Mouse (Mus musculus) liver, adult 2 months (tissue): ENCODE results near the gene Rasal1. TPM values are rescaled to one million over a fixed set of nuclear protein-coding genes. Genes with fewer than 3 reads are reported as not detected.

Experiments used
- DNase-seq: peaks from one replicate; pipeline ENCODE4 v3.0.0-alpha.2; 2011; ENCODE audit warnings: low read depth, low spot score; ENCODE audit errors: extremely low read depth
- H3K27ac ChIP-seq: fragments of 200-500 bp; replicated peaks from 2 replicates; pipeline ENCODE4 v1.5.1; 2012; ENCODE audit warnings: low read depth, mild to moderate bottlenecking, control low read depth, inconsistent platforms, low read length; ENCODE audit not compliant: insufficient read depth
- H3K27me3 ChIP-seq: fragments of 200-500 bp; 2 replicates; pipeline ENCODE4 v1.6.1; 2012; ENCODE audit warnings: mild to moderate bottlenecking, moderate library complexity, low read length, inconsistent platforms; ENCODE audit not compliant: control insufficient read depth, insufficient read depth
- H3K36me3 ChIP-seq: fragments of 200-500 bp; 2 replicates; pipeline ENCODE4 v1.6.1; 2012; ENCODE audit warnings: low read length, inconsistent platforms; ENCODE audit not compliant: control insufficient read depth, insufficient read depth
- H3K4me1 ChIP-seq: fragments of 200-500 bp; 2 replicates; pipeline ENCODE4 v1.6.1; 2011; ENCODE audit warnings: low read length; ENCODE audit not compliant: control insufficient read depth, insufficient read depth
- H3K4me3 ChIP-seq: fragments of 200-500 bp; 2 replicates; pipeline ENCODE4 v1.5.1; 2011; ENCODE audit warnings: low read depth, mild to moderate bottlenecking, control low read depth, low read length, moderate library complexity; ENCODE audit not compliant: insufficient read depth
- H3K79me2 ChIP-seq: fragments of 200-500 bp; 2 replicates; pipeline ENCODE4 v1.6.1; 2012; ENCODE audit warnings: inconsistent platforms, mild to moderate bottlenecking, low read length, moderate library complexity; ENCODE audit not compliant: control insufficient read depth, insufficient read depth
- H3K9ac ChIP-seq: fragments of 200-500 bp; 2 replicates; pipeline ENCODE4 v1.6.1; 2012; ENCODE audit warnings: low read depth, mild to moderate bottlenecking, control low read depth, inconsistent platforms, low read length
- CTCF ChIP-seq: fragments of 200-500 bp; IDR thresholded peaks from 2 replicates; pipeline ENCODE4 v1.5.1; 2011; ENCODE audit warnings: low read depth, low read length, control low read depth
- POLR2A ChIP-seq: fragments of 200-500 bp; IDR thresholded peaks from 2 replicates; pipeline ENCODE4 v1.6.1; 2011; ENCODE audit warnings: low read length, control low read depth; ENCODE audit not compliant: insufficient read depth; ENCODE audit errors: extremely low read depth
- WGBS: fragments of 180-500 bp; shearing (Covaris S2); methylation state at CpG from one replicate; pipeline ENCODE4 v1.1.7; 2018; 5-methylcytosine and 5-hydroxymethylcytosine counted together
- polyA plus RNA-seq: library from polyadenylated mRNA; depleted of rRNA; stranded (reverse); fragments of >200 nt; gene quantifications from 2 replicates; pipeline ENCODE4 v1.2.3, GENCODE M21; 2012
- total RNA-seq: library from RNA; depleted of rRNA; stranded (reverse); fragments of >200 nt; gene quantifications from 2 replicates; pipeline ENCODE4 v1.2.3, GENCODE M21; 2014

The Rasal1 gene
- total and polyA plus RNA-seq, 2 experiments: 0.09 to 0.95 TPM

DNA sequence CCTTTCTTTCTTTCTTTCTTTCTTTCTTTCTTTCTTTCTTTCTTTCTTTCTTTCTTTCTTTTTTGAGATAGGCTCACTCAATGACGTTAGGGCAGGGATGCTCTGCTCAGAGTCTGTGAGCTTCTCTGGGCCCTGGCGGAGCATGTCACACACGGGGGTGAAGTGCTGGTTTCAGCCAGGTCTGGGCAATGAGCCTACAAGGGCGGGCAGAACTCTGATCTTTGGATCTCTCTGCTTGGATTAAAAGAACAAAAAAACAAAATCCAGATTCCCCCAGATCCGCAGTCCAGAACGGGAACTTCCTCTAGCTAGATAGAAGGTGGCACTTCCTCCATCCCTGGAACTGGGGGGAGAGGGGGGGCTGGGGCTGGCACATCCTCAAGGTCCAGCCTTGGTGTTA, 2.8 kb upstream of the Rasal1 start:
- 8% methylated on average over 6 of the region's 6 CpGs for WGBS
- H3K27me3 ChIP-seq: peaks cover 4% of the 10 kb centered on the region
- DNase-seq: peak; percentile 67

DNA sequence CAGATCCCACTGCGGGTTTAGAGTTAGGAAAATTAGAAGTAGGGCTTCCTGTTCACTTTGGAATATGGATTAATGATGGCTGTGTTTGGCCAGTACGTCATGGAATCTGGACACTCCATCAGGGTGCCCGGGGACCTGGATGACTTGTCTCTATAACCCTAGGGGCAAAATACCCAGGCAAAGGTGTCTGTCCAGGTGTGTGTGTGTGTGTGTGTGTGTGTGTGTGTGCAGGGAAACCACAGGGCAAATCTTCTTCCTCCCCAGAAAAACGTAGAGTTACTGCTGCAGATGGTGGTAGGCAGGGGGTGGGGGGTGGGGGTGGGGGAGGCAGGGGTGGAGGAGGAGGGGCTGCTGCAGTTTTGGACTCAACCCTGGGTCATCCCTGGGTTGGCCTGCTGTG, 1.3 kb upstream of the Rasal1 start:
- WGBS: 84% methylated on average over 4 of the region's 4 CpGs

More for the DNA sequence above, 2.8 kb upstream of the Rasal1 start:
- no peaks in the 10 kb centered on the region for H3K36me3 ChIP-seq
- H3K79me2 ChIP-seq: no peaks in the 10 kb centered on the region
- H3K4me3 ChIP-seq: no peak overlapping the region
- no peak overlapping the region for H3K27ac ChIP-seq
- no peak for TF ChIP-seq CTCF
- H3K4me1 ChIP-seq: peaks cover 4% of the 10 kb centered on the region; the same call in 1 of the 2 replicates
- H3K9ac ChIP-seq: no peak overlapping the region

DNA sequence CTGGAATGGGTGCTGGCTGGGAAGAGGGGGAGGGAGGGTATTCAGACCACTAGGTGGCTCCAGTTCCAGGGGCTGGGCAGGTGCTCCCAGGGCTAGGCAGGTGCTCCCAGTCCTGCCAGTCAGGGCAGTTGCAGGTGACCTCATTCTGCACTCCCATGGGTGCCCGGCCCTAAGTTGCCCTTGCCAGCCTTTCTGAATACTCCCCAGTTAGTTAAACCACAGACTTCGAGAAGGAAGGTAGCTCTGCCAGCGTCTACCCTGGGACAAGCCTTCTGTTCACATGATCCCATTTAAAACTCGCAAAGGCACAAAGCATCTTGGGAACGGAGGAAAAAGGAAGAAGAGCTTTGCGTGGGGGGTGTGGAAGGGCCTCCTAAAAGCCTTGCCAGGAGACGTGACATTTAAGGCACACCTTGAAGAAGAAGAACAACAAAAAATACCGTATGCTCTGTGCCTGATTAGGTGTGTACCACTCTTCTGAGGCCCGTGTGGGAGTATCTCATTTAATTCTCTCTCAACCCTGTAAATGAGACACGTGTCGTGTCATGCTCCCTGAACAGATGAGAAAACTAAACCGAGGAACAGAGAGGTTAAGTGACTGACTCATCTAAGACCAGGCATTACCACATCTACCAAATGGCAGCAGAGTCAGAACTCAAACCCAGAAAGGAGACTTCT, 659 bp upstream of the Rasal1 start:
- DNase-seq: no peak
- peak; percentile 9; the same call in 1 of the 2 replicates for TF ChIP-seq CTCF
- no peak for TF ChIP-seq POLR2A
- H3K4me3 ChIP-seq: no peak overlapping the region
- H3K79me2 ChIP-seq: no peaks in the 10 kb centered on the region
- H3K27ac ChIP-seq: no peak overlapping the region
- H3K4me1 ChIP-seq: peaks cover 4% of the 10 kb centered on the region; the same call in 1 of the 2 replicates
- H3K27me3 ChIP-seq: peaks cover 4% of the 10 kb centered on the region
- 50% methylated on average over 12 of the region's 12 CpGs for WGBS
- H3K36me3 ChIP-seq: no peaks in the 10 kb centered on the region
- H3K9ac ChIP-seq: no peak overlapping the region

More for the DNA sequence above, 1.3 kb upstream of the Rasal1 start:
- H3K36me3 ChIP-seq: no peaks in the 10 kb centered on the region
- TF ChIP-seq CTCF (no peak), POLR2A (no peak)
- H3K27me3 ChIP-seq: peaks cover 4% of the 10 kb centered on the region
- H3K4me3 ChIP-seq: no peak overlapping the region
- no peak overlapping the region for H3K9ac ChIP-seq
- H3K27ac ChIP-seq: no peak overlapping the region
- no peaks in the 10 kb centered on the region for H3K79me2 ChIP-seq
- peaks cover 4% of the 10 kb centered on the region; the same call in 1 of the 2 replicates for H3K4me1 ChIP-seq
- DNase-seq: no peak

DNA sequence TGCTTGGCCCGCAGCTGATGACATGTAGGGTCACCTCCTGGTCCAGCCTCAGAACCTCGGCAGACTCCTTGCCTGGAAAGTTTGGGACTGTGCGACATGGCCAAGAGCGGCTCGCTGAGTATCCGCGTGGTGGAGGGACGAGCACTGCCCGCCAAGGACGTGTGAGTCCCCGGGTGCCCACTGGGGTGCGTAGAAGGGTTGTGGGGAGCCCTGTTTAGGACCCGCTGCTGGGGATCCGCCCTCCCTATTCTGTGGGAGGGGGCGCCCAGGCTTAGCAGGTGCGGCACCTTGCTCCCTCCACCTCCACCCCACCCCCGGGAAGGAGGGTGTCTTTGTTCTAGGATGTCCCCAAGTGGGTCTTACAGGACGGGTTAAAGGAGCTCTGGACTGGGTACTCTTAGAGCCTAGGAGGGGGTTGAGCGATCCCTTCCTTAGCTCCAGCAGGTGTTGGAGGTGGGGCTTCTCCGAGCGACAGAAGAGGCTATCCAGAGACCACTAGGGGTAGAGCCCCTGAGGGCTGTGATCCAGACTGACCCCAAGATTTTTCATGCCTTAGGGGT, 842 bp downstream of the Rasal1 start:
- WGBS: 9% methylated on average over 21 of the region's 21 CpGs
- peaks cover 4% of the 10 kb centered on the region for H3K27me3 ChIP-seq
- DNase-seq: no peak
- H3K79me2 ChIP-seq: no peaks in the 10 kb centered on the region
- H3K9ac ChIP-seq: peak overlapping the region; percentile 16; the same call in 1 of the 2 replicates
- peak overlapping the region; percentile 40; the same call in 1 of the 2 replicates for H3K4me3 ChIP-seq
- peaks cover 4% of the 10 kb centered on the region; the same call in 1 of the 2 replicates for H3K4me1 ChIP-seq
- no peak for TF ChIP-seq CTCF
- no peak for TF ChIP-seq POLR2A
- H3K36me3 ChIP-seq: no peaks in the 10 kb centered on the region
- H3K27ac ChIP-seq: no peak overlapping the region

DNA sequence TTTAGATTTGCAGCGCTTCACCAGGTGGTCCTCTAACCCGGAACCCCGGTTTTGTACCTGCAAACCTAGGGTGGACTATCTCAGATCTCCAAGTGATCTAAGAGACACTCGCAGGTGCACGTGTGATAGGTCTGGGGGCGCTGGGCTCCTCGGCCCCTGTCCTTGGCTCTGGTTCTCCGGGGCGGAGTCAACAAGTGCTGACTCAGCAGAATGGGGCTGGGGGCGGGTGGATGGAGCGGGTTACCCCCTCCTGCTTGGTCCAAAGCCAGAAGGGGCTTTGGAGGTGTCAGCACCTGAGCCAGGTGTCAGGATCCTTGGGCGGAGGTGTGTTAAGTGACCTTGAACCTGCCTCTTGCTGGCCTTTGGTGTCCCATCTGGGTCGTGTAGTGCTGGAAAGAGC, 1.3 kb downstream of the Rasal1 start:
- H3K9ac ChIP-seq: no peak overlapping the region
- no peak for DNase-seq
- H3K27ac ChIP-seq: no peak overlapping the region
- no peaks in the 10 kb centered on the region for H3K36me3 ChIP-seq
- H3K27me3 ChIP-seq: peaks cover 4% of the 10 kb centered on the region
- peaks cover 4% of the 10 kb centered on the region; the same call in 1 of the 2 replicates for H3K4me1 ChIP-seq
- WGBS: 35% methylated on average over 13 of the region's 13 CpGs
- no peaks in the 10 kb centered on the region for H3K79me2 ChIP-seq
- no peak for TF ChIP-seq CTCF
- no peak for TF ChIP-seq POLR2A
- H3K4me3 ChIP-seq: no peak overlapping the region

DNA sequence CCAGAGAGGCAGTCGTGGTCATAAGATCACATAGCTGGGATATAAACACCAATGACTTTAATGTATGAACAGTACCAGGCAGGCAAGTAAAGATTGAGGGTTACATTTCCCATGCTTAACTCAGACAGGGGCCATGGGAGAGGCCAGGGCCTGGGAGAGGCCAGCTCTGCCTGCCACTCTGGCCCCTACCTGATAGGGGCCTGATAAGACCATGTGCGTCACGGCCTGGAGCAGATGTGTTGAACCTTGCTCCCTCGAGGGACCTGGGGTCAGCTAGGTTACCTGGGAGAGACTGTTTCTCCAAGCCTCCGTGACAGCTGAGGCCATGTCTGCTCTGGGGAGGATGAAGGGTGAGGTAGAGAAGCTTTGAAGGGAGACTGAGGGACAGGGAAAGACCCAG, 2.6 kb downstream of the Rasal1 start:
- WGBS: 57% methylated on average over 5 of the region's 5 CpGs
- Histone ChIP-seq H3K4me3 (no peak overlapping the region), H3K4me1 (peaks cover 4% of the 10 kb centered on the region; the same call in 1 of the 2 replicates), H3K79me2 (no peaks in the 10 kb centered on the region), H3K27me3 (peaks cover 4% of the 10 kb centered on the region), H3K27ac (no peak overlapping the region), H3K9ac (no peak overlapping the region), H3K36me3 (no peaks in the 10 kb centered on the region)
- no peak for DNase-seq
- TF ChIP-seq POLR2A: no peak
- TF ChIP-seq CTCF: no peak
